Mouse (Mus musculus) limb, embryonic 15.5 days (tissue): ENCODE results near the gene Relb. TPM values are rescaled to one million over a fixed set of nuclear protein-coding genes. Genes with fewer than 3 reads are reported as not detected.
A peak's percentile ranks its signal among the peaks of the same experiment; 100 is the strongest.

Experiments used
- ATAC-seq: fragments of 200-750 bp; cut with Nextera tagmentation; 2 replicates; pipeline ENCODE4 v1.8.0; 2017; ENCODE audit warnings: low read depth, moderate TSS enrichment; ENCODE audit not compliant: insufficient number of reproducible peaks, low FRiP score, low TSS enrichment
- H3K27ac ChIP-seq: fragments of 300-500 bp; sonication (generic); 2 replicates; pipeline ENCODE4 v1.5.1; 2015; ENCODE audit warnings: moderate library complexity, mild to moderate bottlenecking, inconsistent platforms
- H3K27me3 ChIP-seq: fragments of 300-500 bp; sonication (generic); 2 replicates; pipeline ENCODE4 v1.6.1; 2015; ENCODE audit warnings: inconsistent platforms
- H3K36me3 ChIP-seq: fragments of 300-500 bp; sonication (generic); 2 replicates; pipeline ENCODE4 v1.6.1; 2015; ENCODE audit warnings: inconsistent platforms
- H3K4me1 ChIP-seq: fragments of 300-500 bp; sonication (generic); 2 replicates; pipeline ENCODE4 v1.6.1; 2015; ENCODE audit warnings: inconsistent platforms
- H3K4me2 ChIP-seq: fragments of 300-500 bp; sonication (generic); 2 replicates; pipeline ENCODE4 v1.6.1; 2015; ENCODE audit warnings: mild to moderate bottlenecking, inconsistent platforms
- H3K4me3 ChIP-seq: fragments of 300-500 bp; sonication (generic); 2 replicates; pipeline ENCODE4 v1.5.1; 2015; ENCODE audit warnings: mild to moderate bottlenecking, inconsistent platforms
- H3K9ac ChIP-seq: fragments of 300-500 bp; sonication (generic); 2 replicates; pipeline ENCODE4 v1.6.1; 2015; ENCODE audit warnings: inconsistent platforms
- H3K9me3 ChIP-seq: fragments of 300-500 bp; sonication (generic); 2 replicates; pipeline ENCODE4 v1.6.1; 2016; ENCODE audit warnings: inconsistent platforms
- WGBS: fragments of 180-500 bp; shearing (Covaris S2); methylation state at CpG from one replicate; pipeline ENCODE4 v1.1.7; 2015; 5-methylcytosine and 5-hydroxymethylcytosine counted together
- polyA plus RNA-seq: library from polyadenylated mRNA; unstranded; fragments of >200 nt; fragmentation: Nextera tagmentation; extraction: Ambion mirVana; gene quantifications from 2 replicates; pipeline ENCODE4 v1.2.1, GENCODE M21; 2015

Relb gene
- polyA plus RNA-seq, 1 experiment from 2014 or later: 11.8 TPM

DNA sequence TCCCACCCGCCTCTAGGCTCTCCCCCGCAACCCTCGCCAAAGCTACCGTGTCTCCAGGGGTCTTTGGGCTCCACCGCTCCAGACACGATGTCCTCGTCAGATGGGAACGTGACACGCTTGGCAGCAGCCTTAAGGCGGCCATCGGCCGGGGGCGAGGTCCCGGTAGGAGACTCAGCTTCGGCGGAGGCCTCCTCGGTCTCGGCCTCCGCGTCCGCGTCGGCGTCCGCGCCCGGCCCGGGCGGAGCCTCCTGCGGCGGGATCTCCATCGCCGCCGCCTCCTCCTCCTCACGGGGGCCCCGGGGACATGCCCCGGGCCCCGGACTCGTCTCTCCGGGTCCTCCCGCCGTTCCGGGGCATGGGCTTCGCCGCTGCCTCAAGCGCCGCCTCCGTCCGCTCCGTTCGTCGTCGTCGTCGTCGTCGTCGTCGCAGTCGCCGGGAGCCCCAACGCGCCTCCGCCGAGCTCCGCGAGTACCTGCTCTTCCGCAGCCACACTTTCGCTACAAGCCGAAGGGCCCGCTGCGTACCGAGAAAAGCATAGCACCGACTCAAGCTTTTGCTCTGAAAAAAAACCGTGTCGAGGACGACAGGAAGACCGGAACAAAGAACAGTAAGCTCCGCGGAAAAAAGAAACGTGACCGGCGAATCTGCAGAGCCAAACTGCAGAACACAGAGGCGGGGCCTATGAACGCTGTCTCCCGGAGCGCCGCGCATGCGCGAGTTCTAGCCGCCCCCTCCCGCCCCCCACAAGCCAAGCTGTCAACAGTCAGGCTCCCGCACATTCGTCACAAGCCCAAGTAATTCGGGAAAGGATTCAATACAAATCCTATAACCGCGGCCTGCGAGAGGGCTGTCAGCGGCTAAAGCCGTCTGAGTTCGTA, 67.2 kb downstream of the Relb start:
- ATAC-seq: peak; percentile 82
- peaks cover 3% of the 10 kb centered on the region; the same call in 1 of the 2 replicates for H3K9me3 ChIP-seq
- H3K27me3 ChIP-seq: no peaks in the 10 kb centered on the region
- under 1% methylated on average over 102 of the region's 102 CpGs for WGBS
- peak overlapping the region; percentile 100 for H3K4me3 ChIP-seq
- H3K4me1 ChIP-seq: peaks cover 51% of the 10 kb centered on the region
- peak overlapping the region; percentile 99 for H3K9ac ChIP-seq
- peaks cover 40% of the 10 kb centered on the region for H3K36me3 ChIP-seq
- peak overlapping the region; percentile 93 for H3K4me2 ChIP-seq
- peak overlapping the region; percentile 94 for H3K27ac ChIP-seq

DNA sequence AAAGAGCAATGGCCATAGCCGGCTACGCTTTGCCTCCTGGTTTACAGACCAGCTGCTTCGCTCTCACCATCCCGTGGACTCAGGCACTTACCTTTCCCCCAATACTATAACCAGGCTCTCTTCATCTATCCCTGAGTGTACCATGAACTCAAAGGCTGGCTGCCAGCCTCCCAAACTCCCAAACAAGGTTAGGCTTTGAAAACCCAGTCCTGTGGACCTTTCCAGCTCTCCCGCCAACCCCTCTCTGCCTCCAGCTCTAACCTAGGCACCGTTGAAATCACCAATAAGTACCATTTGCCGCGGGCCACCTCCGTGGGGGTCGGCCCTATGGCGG, 67.8 kb downstream of the Relb start:
- ATAC-seq: no peak
- under 1% methylated on average over 11 of the region's 11 CpGs for WGBS

DNA sequence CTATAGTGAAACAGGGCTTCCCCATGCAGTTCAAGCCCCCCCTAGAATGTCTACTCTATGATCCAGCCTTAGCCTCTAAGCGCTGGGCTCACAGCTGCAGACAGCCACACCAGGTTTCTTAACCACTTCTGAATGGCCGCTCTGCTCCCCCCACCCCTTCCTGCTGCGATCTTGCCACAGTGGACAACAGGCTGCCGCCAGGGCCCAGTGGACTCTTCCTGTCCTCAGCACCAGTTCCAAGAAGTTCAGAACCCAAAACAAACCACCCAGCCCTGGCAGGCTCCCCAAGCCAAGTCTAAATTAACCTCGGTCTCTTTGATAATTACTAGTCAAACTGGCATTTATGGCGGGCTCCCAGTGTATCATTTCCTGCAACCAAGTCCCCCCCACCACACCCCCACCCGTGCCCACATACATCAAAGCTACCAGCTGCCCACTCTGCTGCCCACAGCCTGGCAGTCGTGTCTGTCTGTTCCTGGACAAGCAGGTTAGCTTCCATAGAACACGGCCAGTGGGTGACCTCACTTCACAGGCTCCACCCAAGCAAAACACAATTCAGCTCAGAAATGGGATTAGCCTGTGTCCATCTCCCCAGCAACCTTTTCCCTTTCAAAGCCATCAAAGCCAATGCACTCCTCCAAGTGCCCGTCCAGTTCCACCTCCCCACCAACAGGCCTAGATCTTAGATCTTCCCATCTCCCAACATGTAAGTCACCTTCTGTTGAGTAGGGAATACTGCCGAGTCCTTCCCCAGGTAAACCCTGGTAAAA, 68.6 kb downstream of the Relb start:
- H3K27ac ChIP-seq: peak overlapping the region; percentile 94
- peaks cover 34% of the 10 kb centered on the region for H3K36me3 ChIP-seq
- H3K4me2 ChIP-seq: peak overlapping the region; percentile 93
- no peak for ATAC-seq
- peaks cover 3% of the 10 kb centered on the region; the same call in 1 of the 2 replicates for H3K9me3 ChIP-seq
- H3K4me1 ChIP-seq: peaks cover 52% of the 10 kb centered on the region
- WGBS: 13% methylated on average over 11 of the region's 11 CpGs
- H3K27me3 ChIP-seq: no peaks in the 10 kb centered on the region
- H3K4me3 ChIP-seq: peak overlapping the region; percentile 100
- peak overlapping the region; percentile 99 for H3K9ac ChIP-seq

More for the DNA sequence above, 67.8 kb downstream of the Relb start:
- Histone ChIP-seq H3K9ac (peak overlapping the region; percentile 99), H3K4me3 (peak overlapping the region; percentile 100), H3K36me3 (peaks cover 36% of the 10 kb centered on the region), H3K4me1 (peaks cover 52% of the 10 kb centered on the region), H3K9me3 (peaks cover 3% of the 10 kb centered on the region; the same call in 1 of the 2 replicates), H3K4me2 (peak overlapping the region; percentile 93), H3K27me3 (no peaks in the 10 kb centered on the region), H3K27ac (peak overlapping the region; percentile 94)

DNA sequence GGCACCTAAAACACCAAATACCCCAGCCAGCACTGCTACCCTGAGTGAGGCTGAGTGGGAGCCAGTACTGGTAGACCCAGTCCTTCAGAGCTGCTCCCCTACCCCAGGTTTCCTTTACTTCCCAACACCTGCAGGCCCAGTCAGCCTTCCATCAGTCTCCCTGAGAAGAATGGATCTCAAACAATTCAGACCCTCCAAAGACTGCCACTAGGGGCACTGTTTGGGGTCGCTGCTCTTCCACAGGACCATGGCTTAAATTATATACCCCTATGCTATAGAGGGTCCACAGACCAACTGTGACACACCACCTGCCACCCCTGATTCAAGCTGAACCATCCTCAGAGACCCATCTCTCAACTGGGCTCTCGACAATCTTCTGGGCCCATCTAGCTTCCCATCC, 70.3 kb downstream of the Relb start:
- no peak for ATAC-seq
- Histone ChIP-seq H3K36me3 (peaks cover 28% of the 10 kb centered on the region), H3K4me2 (0 out of 2 replicates have a peak overlapping the region, but pooled peaks have one; percentile 4), H3K4me3 (no peak overlapping the region), H3K27ac (no peak overlapping the region), H3K9me3 (no peaks in the 10 kb centered on the region), H3K4me1 (peaks cover 57% of the 10 kb centered on the region), H3K9ac (no peak overlapping the region), H3K27me3 (no peaks in the 10 kb centered on the region)
- WGBS: 51% methylated on average over 2 of the region's 2 CpGs

DNA sequence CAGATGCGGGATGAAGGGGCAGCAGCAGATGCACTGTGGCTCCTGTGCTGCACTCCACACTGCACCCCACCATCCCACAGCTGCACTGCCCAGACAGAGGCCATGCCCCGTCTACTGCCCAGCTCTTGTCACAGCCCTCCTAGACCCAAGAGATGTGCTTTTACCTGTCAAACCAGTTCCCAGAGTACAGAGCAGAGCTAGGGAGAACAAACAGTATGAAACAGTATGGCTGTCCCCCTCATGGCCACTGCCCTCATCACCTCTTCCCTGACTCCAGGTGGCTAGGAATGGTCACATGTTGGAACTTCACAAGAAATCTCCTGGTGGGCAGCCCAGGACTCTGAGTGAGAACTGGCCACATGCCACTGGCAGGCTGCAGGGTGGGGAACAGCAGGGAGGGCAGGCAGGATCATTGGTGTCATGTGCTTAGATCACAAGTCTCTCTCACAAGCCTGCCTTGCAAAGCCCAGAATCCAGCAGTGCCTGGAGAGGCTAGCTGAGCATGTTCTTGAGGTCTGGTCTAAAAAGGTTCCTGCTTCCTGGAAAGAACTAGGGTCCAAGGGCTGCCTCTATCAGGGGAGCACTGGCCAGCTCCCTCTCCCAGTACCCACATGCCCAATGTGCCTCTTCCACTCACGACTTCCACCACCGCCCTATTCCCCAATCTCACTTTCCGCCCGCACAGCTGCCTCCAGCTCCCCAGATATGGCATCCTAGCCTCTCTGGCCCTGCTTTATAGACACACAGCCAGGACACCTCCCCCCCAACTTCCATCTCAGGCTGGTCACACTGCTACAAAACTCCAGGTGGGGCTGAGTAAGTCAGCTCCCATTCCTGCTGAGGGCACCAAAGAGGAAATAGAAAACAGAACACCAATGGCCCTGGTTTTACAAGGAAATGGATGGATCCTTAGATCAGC, 71.0 kb downstream of the Relb start:
- H3K27ac ChIP-seq: no peak overlapping the region
- H3K4me3 ChIP-seq: no peak overlapping the region
- peaks cover 33% of the 10 kb centered on the region for H3K36me3 ChIP-seq
- no peak overlapping the region for H3K4me2 ChIP-seq
- H3K27me3 ChIP-seq: no peaks in the 10 kb centered on the region
- no peak overlapping the region for H3K9ac ChIP-seq
- H3K4me1 ChIP-seq: peaks cover 52% of the 10 kb centered on the region
- no peak for ATAC-seq
- WGBS: 82% methylated on average over 6 of the region's 6 CpGs
- H3K9me3 ChIP-seq: no peaks in the 10 kb centered on the region

DNA sequence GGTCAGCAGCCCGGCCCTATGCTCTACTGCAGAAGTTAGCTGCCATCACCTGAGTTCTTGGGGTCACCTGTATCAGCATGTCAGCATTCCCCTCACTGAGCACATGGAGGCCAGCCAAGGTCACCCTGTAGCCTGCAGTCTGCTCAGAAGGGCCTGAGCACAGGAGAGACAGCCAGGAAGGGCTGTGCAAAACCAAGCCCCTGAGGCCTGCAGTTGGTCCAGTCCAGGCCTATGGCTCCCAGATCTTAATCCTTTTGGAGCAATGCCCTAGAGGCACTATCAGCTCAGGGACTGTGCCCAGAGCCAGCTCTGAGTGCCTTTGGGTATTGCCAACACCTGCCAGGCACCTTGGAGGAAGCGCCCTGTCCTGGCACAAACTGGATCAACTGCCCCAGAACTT, 72.2 kb downstream of the Relb start:
- no peaks in the 10 kb centered on the region for H3K9me3 ChIP-seq
- H3K4me3 ChIP-seq: no peak overlapping the region
- no peak for ATAC-seq
- H3K36me3 ChIP-seq: peaks cover 45% of the 10 kb centered on the region
- H3K4me2 ChIP-seq: no peak overlapping the region
- H3K27ac ChIP-seq: no peak overlapping the region
- H3K27me3 ChIP-seq: no peaks in the 10 kb centered on the region
- no peak overlapping the region for H3K9ac ChIP-seq
- peaks cover 48% of the 10 kb centered on the region for H3K4me1 ChIP-seq
- 93% methylated on average over 2 of the region's 2 CpGs for WGBS

Other genes starting within 250 kb of the Relb start
- 14.0 and 14.9 TPM in 2 replicates for gene Ercc2, start 247.4 kb downstream of the Relb start, polyA plus RNA-seq
- gene Klc3, start 225.3 kb downstream of the Relb start, polyA plus RNA-seq: 37.5 and 37.6 TPM in 2 replicates
- gene Ckm, start 224.7 kb downstream of the Relb start, polyA plus RNA-seq: 139 and 815 TPM in 2 replicates
- 8.2 and 9.3 TPM in 2 replicates for gene Mark4, start 170.6 kb downstream of the Relb start, polyA plus RNA-seq
- 1.4 and 1.6 TPM in 2 replicates for gene Exoc3l2, start 166.1 kb downstream of the Relb start, polyA plus RNA-seq
- gene Bloc1s3, start 121.1 kb downstream of the Relb start, polyA plus RNA-seq: 1.8 and 2.0 TPM in 2 replicates
- 94.7 and 97.9 TPM in 2 replicates for gene Trappc6a, start 121.0 kb downstream of the Relb start, polyA plus RNA-seq
- 1.7 and 2.5 TPM in 2 replicates for gene Nkpd1, start 111.6 kb downstream of the Relb start, polyA plus RNA-seq
- 25.1 and 26.3 TPM in 2 replicates for gene Ppp1r37, start 66.4 kb downstream of the Relb start, polyA plus RNA-seq
- 1.00 and 1.1 TPM in 2 replicates for gene Zfp296, start 52.2 kb downstream of the Relb start, polyA plus RNA-seq
- 144 and 149 TPM in 2 replicates for gene Gemin7, start 51.8 kb downstream of the Relb start, polyA plus RNA-seq
- 49.6 and 49.8 TPM in 2 replicates for gene Clasrp, start 25.0 kb downstream of the Relb start, polyA plus RNA-seq
- 73.4 and 73.8 TPM in 2 replicates for gene Clptm1, start 35.6 kb upstream of the Relb start, polyA plus RNA-seq
- 1.8 and 2.7 TPM in 2 replicates for gene Apoc2, start 48.5 kb upstream of the Relb start, polyA plus RNA-seq
- gene Gm44805, start 52.0 kb upstream of the Relb start, polyA plus RNA-seq: not detected in 2 replicates
- 0.41 TPM in 1 of 2 replicates, not detected in the other for gene Apoc4, start 52.0 kb upstream of the Relb start, polyA plus RNA-seq
- 46.2 and 57.9 TPM in 2 replicates for gene Apoc1, start 63.2 kb upstream of the Relb start, polyA plus RNA-seq
- 409 and 468 TPM in 2 replicates for gene Apoe, start 69.8 kb upstream of the Relb start, polyA plus RNA-seq
- gene Tomm40, start 86.0 kb upstream of the Relb start, polyA plus RNA-seq: 129 and 139 TPM in 2 replicates
- gene Nectin2, start 121.0 kb upstream of the Relb start, polyA plus RNA-seq: 84.5 and 85.1 TPM in 2 replicates
- gene Bcam, start 141.6 kb upstream of the Relb start, polyA plus RNA-seq: 120 and 150 TPM in 2 replicates
- gene Cblc, start 167.4 kb upstream of the Relb start, polyA plus RNA-seq: 14.6 and 15.2 TPM in 2 replicates
- 3.9 and 4.4 TPM in 2 replicates for gene Bcl3, start 193.3 kb upstream of the Relb start, polyA plus RNA-seq
- gene Gm19345, start 222.6 kb upstream of the Relb start, polyA plus RNA-seq: not detected in 2 replicates
- gene Ceacam16, start 231.9 kb upstream of the Relb start, polyA plus RNA-seq: not detected in 2 replicates